Mouse (Mus musculus) gastrocnemius, adult 8-10 months (tissue): Measurements from ENCODE around the gene Olfr124. TPM values are rescaled to one million over a fixed set of nuclear protein-coding genes. Genes with fewer than 3 reads are reported as not detected.

Experiments
- DNase-seq, 2 experiments: peaks; one replicate each; pipeline ENCODE4 v3.0.0; 2022; ENCODE audit warnings: low spot score in 2 of 2
- total RNA-seq, 4 experiments: library from RNA; stranded (reverse); gene quantifications; 2 replicates each; pipeline ENCODE4 v1.2.4; 2022

Olfr124 gene
- total RNA-seq: not detected

GRCm38 (mm10) chr17:37799588-37799987, at the start of gene Olfr124:
Gene Olfr124 (plus strand): TSS chr17:37799888.
- DNase-seq: no peak

GRCm38 (mm10) chr17:37768307-37768706, 31.4 kb upstream of the Olfr124 start, which contains the start of gene Olfr122:
Gene Olfr122 (plus strand): TSS chr17:37768607.
- DNase-seq: no peak

GRCm38 (mm10) chr17:37793229-37793628, 6.5 kb upstream of the Olfr124 start, which contains the start of gene Olfr123:
Gene Olfr123 (plus strand): TSS chr17:37793529.
- no peak for DNase-seq

GRCm38 (mm10) chr17:37832649-37833048, 33.0 kb downstream of the Olfr124 start, which contains the start of gene Olfr125:
Gene Olfr125 (plus strand): TSS chr17:37832949.
- no peak for DNase-seq

- no peak for DNase-seq
Measured at GRCm38 (mm10) chr17:37847183-37847582, 47.5 kb downstream of the Olfr124 start, which contains the start of gene Olfr126. Gene Olfr126 (plus strand): TSS chr17:37847483.

Other genes starting within 250 kb of the Olfr124 start
- not detected for gene Olfr112, start 230.4 kb upstream of the Olfr124 start, total RNA-seq
- gene Olfr113, start 222.2 kb upstream of the Olfr124 start, total RNA-seq: not detected
- gene Olfr114, start 207.1 kb upstream of the Olfr124 start, total RNA-seq: not detected
- under 1 TPM in 1 of 4 experiments, not detected in 3; 0.17 TPM for gene Olfr115, start 172.8 kb upstream of the Olfr124 start, total RNA-seq
- not detected for gene Olfr116, start 172.7 kb upstream of the Olfr124 start, total RNA-seq
- not detected for gene Olfr117, start 136.1 kb upstream of the Olfr124 start, total RNA-seq
- not detected for gene Olfr118, start 132.9 kb upstream of the Olfr124 start, total RNA-seq
- gene Olfr119, start 103.3 kb upstream of the Olfr124 start, total RNA-seq: not detected
- gene Olfr120, start 78.1 kb upstream of the Olfr124 start, total RNA-seq: not detected
- not detected for gene Olfr121, start 51.0 kb upstream of the Olfr124 start, total RNA-seq
- gene Olfr122, start 31.3 kb upstream of the Olfr124 start, total RNA-seq: not detected
- gene Olfr123, start 6.4 kb upstream of the Olfr124 start, total RNA-seq: not detected
- not detected for gene Olfr125, start 33.1 kb downstream of the Olfr124 start, total RNA-seq
- not detected for gene Olfr126, start 47.6 kb downstream of the Olfr124 start, total RNA-seq
- not detected for gene Olfr127, start 100.5 kb downstream of the Olfr124 start, total RNA-seq
- not detected for gene Olfr128, start 120.7 kb downstream of the Olfr124 start, total RNA-seq
- not detected for gene Olfr761, start 153.2 kb downstream of the Olfr124 start, total RNA-seq